Mouse (Mus musculus): Measurements from ENCODE around the gene Mfrp.

Mfrp gene

DNA sequence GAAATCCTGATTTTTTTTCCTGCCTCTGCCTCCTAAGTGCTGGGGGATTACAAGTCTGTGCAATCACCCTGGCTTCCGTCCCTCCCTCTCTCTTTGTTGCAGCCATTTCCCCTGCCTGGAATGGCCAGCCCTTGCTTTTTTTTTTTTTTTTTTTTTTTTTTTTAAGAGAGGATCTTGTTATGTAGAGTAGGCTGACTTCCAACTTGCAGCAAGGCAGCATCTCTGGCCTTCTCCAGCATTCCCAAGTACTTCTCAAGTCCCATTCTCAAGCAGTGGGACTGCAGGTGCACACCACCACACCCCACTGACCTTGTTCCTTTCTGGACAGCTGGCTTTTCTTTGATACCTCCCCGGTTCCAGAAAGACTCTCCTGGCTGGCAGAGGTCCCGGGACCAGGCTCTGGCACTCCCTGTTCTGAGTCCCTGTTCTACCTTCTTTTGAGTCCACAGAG is 25.8 kb downstream of the Mfrp start:
- DNase-seq (ENCODE audit: extremely low spot score, low read depth, low spot score) = no peak

DNA sequence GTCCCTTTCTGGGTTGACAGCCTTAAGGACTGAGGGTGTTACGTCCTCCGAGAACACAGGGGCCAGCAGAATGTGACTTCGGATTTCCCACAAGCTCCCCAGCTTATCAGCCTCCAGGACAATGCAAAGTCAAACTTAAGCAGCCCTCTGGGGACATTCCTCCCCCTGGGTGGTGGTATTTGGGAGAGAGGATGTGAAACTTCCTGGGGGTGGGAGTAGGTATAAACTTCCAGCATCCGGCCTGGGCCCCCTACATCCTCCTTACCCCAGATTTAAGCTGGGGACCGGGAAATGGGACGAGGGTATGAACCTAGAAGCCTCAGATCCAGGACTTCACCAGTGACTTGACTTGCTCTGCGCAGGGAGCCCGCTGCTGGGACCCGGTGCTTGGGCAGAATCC is 28.1 kb downstream of the Mfrp start:
- DNase-seq (ENCODE audit: extremely low spot score, low read depth, low spot score) = no peak

DNA sequence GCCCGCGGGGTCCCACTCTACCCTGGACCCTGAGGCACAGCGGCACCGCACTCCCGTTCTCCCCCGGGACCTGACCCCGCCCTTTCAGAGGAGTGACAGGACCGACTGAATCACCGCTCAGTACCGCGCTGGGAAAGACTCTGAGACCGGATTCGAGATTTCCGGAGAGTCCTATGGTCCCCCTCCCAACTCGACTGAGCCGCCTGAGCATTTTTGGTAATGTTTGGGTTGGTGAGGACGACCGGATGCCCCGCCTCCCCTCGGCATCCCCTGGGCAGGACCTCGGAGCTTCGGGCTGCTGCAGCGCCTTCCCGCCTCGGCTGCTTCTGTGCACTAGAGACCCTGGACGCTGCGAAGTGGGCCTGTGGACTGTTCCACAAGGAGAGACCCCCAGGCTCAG is 28.5 kb downstream of the Mfrp start:
- DNase-seq (ENCODE audit: extremely low spot score, low read depth, low spot score) = no peak

DNA sequence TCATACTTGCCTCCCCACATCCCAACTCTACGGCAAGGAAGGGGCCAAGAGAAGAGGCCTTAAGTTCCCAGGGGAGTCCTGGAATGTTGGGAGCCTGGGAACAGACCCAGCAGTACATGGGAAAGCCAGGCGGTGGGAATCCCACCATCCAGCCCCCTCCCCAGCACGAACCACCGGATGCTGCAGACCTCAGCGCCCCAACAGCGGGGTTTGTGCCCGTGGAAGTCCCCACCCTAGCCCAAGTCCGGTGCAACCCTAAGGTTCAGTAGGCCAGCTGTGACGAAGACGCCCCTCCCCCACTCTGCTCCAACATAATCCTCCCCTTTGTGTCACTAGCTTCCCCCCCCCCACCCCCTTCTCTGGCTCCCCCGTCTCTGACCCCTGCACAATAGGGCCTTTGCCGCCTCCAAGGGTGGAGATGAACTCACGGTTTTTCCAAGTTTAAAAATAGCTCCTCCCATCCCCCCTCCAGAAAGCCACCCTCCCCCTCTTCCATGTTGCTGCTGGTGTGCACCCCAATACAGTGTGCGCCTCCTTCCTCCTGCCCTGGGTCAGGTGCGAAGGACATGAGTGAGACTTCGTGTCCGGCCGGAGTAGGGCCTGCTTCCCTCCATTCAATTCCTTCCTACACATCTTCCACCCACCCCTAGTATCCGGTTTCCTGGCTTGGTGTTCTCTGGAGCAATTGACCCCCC is 29.2 kb downstream of the Mfrp start:
- no peak for DNase-seq (ENCODE audit: extremely low spot score, low read depth, low spot score)

DNA sequence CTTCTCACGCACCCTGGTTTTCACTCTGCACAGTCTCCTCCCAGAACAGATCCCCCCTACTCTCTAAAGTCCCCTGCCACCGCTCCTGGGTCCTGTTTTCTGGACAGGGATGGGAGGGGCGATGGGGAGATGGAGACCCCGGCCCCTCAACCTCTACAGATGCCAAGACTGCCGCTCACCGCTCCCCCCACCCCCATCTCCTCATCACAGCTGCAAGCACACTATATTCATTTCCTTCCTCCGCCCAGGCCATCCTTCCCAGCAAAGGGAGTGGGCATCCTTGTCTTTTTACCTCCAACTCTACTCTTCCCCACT is 29.7 kb downstream of the Mfrp start:
- DNase-seq (ENCODE audit: extremely low spot score, low read depth, low spot score) = no peak

DNA sequence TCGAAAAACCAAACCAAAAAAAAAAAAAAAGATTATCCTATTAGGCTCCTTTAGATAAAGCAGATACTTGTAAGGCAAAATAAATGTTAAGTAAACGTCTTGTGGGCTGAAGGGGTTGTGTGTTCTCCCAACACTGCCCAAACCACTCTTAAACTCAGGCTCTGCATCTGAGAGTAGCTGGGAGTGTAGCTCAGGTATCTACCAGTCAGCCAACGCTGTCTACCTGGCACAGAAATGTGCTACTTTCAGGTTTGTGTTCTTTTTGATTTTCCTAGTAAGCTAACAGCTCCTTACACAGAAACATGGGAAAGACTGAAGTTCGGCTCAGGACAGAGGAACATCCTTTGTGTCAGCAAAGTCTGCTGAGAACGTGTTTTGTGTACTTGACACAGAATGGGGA is 30.7 kb downstream of the Mfrp start:
- DNase-seq (ENCODE audit: extremely low spot score, low read depth, low spot score) = no peak

DNA sequence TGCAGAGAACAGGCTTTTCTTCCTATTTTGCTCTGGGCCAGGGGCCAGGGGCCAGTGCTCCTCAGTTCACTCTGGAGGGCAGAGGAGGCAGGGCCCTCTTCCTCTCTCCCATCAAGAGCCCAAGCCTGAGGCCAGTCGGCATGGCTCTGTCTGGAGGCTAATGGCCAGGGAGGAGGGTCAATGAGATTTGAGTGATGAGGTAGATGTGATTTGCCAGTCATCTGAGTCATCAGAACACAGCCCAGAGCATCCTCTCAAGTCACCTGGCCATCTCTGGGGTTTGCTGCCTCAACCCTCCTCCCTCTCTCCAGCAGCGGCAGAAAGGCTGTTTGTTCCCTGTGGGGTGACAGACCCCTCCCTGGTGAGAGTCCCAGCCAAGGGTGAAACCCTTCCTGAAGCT is 31.8 kb downstream of the Mfrp start:
- no peak for DNase-seq (ENCODE audit: extremely low spot score, low read depth, low spot score)

DNA sequence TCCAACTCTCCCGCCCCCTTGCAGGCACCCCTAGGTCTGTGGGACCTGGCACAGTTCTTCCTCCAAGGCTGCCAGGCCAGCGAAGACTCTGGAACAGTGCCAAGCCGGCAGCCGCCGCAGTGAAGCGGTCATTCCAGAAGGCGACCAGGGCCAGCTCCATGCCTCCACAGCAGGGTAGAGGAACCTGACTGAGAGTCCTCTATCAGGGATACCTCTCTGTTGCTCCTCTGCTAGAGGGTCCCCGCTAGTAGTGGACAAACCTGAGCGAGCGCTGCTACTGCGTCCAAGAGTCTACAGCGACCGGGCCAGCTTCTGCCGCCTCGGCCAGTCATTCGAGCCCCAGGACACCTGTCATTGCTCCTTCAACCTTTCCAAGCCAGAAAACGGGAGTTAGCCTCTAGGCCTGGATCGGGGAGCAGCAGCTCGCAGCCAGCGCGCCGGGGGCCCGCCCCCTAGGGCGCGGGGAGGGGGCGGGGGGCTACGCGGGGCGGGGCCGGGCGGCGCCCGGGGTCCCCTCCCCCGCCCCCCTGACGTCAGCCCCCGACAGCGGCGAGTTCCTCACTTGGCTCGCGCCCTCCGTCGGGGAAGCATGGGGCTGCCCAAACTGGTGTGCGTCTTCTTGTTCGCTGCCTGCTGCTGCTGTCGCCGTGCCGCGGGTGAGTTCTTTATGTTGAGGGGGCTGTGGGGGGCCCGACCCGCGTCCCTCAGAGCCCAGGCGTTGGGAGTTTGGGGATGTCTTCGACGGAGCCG is 32.7 kb downstream of the Mfrp start, which contains the start of gene Mcam:
Gene Mcam (plus strand): TSS at position 369 of the 750 bp plus-strand sequence.
- DNase-seq (ENCODE audit: extremely low spot score, low read depth, low spot score) = no peak

DNA sequence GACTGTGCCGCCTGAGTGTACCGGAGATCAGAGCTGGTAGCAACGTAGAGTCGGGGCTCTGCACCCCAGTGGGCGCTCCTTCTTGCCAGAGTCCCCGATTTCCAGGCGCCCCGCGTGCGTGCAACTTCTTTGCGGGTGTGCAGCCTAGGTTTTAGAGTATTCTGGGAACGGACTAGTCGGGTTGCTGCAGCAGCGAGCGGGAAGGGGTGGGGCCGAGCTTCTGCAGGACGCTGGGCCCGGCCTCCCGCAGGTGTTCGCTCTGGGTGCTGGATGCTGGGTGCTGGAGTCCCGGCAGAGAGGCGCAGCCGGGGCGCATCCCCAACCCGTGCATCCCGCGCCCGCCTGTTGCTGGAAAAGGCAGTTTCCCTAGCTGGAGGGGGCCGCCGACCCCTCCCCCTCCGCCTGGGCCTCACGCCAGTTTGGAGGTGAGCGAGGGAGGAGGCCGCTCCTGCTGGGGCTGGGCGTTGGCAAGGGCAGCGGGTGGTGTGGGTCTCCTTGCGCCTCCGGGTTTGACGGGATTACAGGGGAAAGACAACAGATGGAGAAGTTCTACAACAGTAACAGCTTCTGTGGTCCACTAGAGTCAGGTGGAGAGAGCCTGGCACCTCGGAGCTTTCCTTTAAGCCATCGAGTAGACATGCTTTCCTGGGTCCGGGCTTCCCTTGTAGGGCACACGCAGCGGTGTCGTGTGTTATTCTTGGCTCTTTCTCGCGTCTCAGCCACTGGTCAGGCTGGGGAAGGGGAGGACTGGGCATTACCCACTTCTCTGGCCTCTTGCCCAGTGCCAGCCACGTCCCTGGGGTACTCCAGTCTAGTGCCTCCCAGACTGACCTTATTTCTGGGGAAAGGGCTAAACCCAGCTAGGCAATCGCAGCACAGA is 33.6 kb downstream of the Mfrp start:
- no peak for DNase-seq (ENCODE audit: extremely low spot score, low read depth, low spot score)

DNA sequence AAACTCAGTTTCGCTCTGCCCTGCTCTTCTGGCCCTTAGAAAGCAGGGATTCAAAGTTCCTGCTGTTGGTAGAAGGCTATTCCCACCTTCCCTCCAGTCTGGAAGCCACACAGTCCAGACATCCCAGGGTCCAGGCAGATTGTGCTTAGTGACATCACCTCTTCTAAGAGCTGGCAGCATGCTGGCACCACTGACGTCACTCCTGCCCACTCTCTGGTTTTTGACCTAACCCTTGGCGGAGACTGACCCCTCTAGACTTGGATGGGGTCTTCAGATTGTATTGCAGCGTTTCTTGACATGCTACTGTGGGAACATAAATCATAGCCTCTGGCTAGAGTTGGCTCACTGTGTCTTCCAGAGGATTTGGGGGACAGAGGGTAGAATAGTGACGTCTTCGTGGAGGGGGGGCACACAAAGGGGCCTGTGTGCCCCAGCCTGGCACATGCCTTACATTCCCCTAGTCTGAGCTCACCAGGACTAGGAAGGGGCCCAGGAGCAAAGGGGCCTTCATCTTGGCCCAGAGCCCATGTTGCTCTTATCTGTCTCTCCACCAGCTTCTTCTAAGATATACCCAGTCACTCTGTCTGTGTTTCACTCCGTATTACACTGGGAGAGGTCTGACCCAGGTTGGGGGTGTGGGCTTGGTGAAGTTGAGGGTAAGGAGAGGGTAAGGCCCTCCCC is 34.3 kb downstream of the Mfrp start:
- DNase-seq (ENCODE audit: extremely low spot score, low read depth, low spot score) = no peak

DNA sequence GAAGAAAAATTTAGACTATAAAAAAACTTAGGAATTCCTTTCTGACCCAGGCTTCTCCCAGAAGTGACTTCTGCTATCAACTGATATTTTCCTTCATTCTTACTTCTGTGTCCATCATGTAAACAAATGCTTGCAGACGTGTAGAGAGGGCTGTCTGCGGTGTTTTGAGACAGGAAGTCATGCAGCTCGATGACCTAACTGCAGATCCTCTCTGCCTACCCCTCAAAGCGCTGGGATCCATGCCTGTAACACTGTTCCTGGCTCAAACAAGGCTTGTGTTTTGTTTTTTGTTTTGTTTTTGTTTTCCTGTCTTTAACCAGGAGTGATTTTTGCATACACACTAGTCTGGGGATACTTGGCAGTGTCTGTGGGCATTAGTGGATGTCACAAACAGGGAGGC is 36.3 kb downstream of the Mfrp start:
- DNase-seq (ENCODE audit: extremely low spot score, low read depth, low spot score) = no peak

DNA sequence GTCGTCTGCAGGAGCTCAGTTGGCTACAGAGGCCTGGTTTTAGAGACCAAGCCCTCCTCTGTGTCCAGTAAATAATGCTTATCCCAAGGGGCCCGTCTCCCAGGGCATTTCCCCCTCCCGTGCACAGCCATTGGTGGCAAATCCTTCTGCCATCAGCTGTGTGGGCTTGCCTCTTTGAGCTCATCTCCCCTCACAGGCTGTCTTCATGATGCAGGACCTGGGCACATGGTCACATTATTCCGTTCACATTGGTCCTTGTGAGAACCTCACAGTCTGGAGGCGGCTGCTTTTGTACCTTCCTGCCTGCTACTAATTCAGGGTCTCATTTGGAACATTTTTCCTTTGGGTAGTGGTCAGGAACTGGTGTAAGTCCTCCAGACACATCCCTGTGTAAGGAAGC is 40.4 kb downstream of the Mfrp start:
- no peak for DNase-seq (ENCODE audit: extremely low spot score, low read depth, low spot score)

DNA sequence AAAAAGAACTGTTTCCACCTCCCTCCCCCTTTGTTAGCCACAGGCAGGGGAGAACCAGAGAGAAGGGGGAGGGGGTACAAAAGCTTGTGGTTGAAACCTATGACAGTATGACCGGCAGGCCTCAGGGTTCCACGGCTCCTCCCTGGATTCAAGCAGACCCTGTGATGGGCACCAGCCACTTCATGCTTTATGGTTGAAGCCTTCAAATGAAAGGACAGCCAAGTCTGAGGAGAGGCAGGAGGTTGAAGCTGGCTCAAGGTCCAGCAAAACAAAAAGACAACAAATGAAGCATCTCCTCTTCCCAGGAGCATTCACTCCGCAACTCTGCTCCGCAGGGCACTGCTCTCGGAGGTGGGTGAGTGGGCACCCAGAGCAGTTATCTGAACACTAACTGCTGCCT is 41.9 kb downstream of the Mfrp start:
- no peak for DNase-seq (ENCODE audit: extremely low spot score, low read depth, low spot score)

DNA sequence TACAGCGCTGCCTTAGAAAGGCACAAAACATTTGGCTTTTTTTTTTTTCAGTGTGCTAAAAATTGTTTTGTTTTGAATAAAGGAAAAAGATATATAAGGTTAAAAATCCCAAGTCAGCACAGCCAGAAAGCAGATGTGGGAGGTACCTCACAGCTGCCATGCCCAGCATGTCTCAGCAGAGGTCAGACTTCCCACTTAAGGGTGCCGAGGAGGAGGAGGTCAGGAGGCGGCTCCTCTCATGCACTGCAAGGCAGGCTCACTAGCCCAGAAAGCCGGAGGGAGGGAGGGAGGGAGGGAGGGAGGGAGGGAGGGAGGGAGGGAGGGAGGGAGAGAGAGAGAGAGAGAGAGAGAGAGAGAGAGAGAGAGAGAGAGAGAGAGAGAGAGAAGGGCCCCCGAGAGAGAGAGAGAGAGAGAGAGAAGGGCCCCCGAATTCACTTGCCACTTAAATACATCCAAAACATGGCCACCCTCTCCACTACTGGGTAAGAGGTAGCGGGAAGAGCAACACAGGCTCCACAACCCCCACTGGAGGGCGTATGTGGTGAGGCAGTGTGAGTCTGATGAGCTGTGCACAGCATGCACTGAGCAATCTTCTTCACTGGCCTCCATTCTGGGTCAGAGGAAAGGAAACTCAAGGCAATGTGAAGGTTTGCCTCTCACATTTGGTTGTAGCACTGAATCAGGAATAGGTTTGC is 42.6 kb downstream of the Mfrp start:
- DNase-seq (ENCODE audit: extremely low spot score, low read depth, low spot score) = no peak

DNA sequence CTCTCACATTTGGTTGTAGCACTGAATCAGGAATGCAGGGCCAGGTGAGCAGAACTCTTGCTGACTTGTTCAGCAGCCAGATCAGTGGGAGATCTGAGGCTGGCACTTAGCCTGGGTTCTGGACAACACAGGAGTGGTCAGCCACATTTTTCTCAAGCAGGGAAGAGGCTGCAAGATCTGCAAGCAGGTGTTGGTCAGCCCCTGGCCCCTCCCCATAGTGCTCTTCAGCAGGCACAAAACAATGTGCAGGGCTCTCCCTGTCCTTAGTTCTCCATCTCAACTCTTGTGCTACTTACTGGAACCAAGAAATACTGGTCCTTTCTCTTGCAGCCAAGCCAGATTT is 43.2 kb downstream of the Mfrp start:
- no peak for DNase-seq (ENCODE audit: extremely low spot score, low read depth, low spot score)

DNA sequence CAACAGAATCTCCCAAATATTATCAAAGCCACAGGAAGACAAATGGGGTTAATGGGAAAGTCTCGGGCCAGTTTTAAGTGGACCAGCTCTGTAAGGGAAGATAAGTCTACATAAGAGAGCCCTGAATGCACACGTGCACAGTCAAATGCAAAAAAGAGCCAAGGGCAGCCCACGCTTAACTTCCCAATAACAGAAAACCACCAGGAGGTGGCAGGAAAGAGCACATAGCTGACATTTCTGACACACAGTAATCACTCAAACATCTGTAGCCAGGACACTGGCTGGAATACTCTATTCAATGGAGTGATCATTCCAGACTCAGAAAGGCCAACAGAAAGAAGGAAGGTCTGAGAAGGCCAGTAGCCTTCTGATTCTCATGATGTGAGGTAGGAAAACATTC is 45.8 kb downstream of the Mfrp start:
- DNase-seq (ENCODE audit: extremely low spot score, low read depth, low spot score) = no peak
